Mouse (Mus musculus) left cerebral cortex, adult 18-20 months (tissue): ENCODE results near the gene Sall2. TPM values are rescaled to one million over a fixed set of nuclear protein-coding genes. Genes with fewer than 3 reads are reported as not detected.
"Not testable (repeated sequence)": the region's sequence is repeated elsewhere in the genome, so short reads cannot be mapped to it uniquely, and the experiment has no call there.

ENCODE experiments used
- DNase-seq, 2 experiments: peaks; one replicate each; pipeline ENCODE4 v3.0.0; 2021 to 2022; ENCODE audit warnings: low spot score in 2 of 2, mixed read lengths in 1 of 2
- long read RNA-seq, 2 experiments: library from polyadenylated mRNA; stranded (forward); transcript quantifications; one replicate each; pipeline ENCODE4 v2.0.0; 2021
- total RNA-seq, 2 experiments: library from RNA; stranded (reverse); gene quantifications; 2 replicates each; pipeline ENCODE4 v1.2.3; 2021

Gene Sall2
- total RNA-seq, result 10 to 100 TPM; 35.8 to 36.5 TPM
- long read RNA-seq, experiment 1, full-length matches to known transcripts, result 8 of 28 reads
- long read RNA-seq, experiment 1, partial matches to known transcripts, result 0 of 28 reads
- long read RNA-seq, experiment 1, other reads (novel, unspliced or antisense), result 20 of 28 reads
- long read RNA-seq, experiment 2, full-length matches to known transcripts, result 2 of 28 reads
- long read RNA-seq, experiment 2, partial matches to known transcripts, result 0 of 28 reads
- long read RNA-seq, experiment 2, other reads (novel, unspliced or antisense), result 26 of 28 reads

DNA sequence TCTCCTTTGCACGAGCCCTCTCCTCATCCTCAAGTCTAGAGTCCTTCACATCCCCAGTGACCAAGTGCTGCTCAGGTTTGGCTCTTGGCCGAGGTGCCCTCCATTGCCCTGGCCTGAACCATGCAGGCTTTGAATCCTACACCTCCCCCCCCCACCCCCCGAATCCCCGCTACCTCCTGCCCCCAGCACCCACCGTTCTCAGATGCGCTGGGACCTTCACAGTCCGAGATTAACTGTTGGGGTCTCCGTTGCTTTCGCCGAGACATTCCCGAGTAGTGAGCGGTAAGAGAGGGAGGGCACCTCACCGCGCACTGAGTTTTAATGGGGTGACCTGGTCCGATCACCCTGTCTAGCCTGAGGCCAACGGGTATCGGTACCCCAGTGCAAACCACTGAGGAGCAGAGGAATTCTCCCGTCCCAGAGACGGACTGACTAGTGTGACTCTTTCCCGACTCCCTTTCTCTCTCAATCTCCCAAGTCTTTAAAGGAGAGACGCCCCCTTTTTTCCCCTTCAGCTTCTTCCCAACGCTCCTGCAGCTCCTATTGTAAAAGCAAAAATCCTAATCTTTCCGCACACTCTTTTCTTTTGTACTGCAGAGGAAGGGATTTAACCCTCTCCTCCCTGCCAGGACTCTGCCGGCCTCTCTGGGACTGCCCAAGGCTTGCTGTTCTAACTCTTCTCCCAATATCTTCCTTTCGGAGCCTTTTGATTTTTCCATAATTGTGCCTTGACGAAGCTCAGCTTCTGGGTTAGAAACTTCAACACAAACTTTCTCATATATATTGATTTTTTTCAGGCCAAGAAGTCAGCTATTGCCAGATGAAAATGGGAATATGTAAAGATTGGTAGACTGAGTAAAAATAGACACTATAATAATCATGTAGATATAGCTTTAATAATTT, at the start of gene Sall2:
Gene Sall2, minus strand, starts transcription at position 853 of the 903 bp plus-strand sequence.
- no peak for DNase-seq

DNA sequence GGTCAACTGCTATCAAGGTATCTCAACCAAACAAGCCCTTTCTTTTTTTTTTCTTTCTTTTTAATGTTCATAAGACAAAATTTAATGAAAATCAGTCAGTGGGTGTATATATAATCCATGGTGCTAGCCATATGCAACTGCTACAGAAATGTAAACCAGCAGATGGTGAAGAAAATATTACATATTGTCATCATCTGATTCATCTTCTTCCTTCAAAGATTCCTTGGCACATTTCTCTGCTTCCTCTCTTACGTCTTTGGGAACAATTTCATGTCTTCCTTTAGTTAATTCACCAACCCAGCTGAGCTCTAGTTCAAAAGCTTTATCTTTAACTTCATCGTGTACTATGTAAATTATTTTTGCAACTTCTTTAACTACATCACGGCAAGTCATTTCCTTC, 40.2 kb upstream of the Sall2 start:
- no peak for DNase-seq

DNA sequence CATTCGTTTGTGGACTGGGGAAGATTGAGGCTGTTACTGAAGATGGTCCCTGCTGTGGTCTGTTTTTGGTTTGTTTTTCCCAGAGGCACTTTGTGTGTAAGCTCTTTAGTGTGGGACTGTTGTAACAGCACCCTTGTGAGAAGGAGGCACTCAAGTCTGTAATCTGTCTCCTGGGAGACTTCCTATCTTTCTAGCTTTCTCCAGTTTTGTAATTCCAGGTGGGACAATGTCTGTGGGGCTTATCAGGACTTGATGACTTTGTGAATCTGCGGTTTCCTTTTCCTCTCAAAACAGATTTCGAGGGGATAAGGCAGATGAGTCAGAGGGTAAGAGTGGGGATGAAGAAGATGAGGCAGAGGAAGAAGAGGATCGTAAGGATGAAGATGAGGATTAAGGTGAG, 27.7 kb upstream of the Sall2 start, which contains the start of gene Olfr1513:
Gene Olfr1513, minus strand, starts transcription at position 101 of the 400 bp plus-strand sequence.
- DNase-seq, result no peak

- DNase-seq, result no peak
These were observed 10.9 kb upstream of the Sall2 start for GRCm38 (mm10) chr14:52339512-52339852.

GRCm38 (mm10) chr14:52338751-52339511, 10.4 kb upstream of the Sall2 start:
- DNase-seq, result peak; percentile 70 to 73

GRCm38 (mm10) chr14:52332171-52332570, 3.6 kb upstream of the Sall2 start:
- no peak for DNase-seq

DNA sequence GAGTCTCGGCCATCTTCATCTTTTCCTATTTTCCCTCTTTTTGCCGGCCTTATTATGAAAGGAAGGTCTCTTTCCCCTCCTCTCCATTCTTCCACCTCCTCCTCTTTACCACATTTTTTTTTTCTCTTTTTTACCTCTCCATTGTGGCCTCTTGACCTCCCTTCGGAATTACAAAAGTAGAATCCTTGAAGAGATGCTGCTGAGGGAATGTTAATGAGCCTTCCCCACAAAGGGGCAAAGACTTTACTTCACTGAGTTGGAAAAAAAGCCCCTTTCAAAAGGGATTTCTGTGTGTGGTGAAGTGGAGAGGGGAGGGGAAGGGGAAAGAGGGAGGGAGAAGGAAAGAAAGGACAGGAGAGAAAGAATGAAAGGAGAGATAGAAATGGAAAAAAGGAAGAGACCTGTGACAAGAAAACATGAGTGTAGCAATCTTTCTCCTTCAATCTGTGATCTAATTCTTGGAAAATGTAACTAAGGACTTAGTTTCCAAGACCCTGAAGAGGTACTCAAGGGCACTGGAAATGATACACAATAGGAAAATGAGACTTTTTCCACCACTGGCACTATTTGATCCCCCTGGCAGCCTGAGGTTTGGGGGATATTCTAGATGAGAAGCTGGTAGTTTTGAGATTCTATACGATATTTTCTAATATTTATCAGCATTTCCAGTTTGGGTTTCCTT, 2.6 kb upstream of the Sall2 start:
- no peak for DNase-seq

DNA sequence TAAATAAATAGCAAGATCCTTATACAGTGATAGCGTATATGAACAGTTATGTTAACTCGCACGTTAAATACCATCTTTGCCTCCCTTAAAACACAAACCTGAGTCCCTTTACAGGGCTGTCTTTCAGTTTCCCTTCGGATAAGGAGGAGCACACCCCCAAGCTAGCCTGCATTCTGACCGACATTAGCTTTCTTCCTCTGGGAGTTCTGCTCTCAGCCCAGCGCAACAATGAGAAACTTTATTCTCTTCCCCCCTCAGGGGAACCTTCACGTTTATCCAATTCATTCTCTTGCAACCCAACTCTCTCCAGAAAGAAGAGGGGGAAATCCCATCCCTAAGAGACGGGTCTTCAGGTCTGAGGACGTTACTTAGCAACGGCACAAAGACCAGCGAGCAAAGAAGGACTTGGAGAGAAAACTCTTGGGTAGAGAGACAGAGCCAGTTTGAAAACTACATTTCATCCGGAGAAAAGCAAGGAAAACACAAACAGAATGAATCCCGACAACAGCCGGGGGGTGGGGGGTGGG, 1.1 kb downstream of the Sall2 start:
- DNase-seq, result no peak

GRCm38 (mm10) chr14:52325890-52326289, 2.7 kb downstream of the Sall2 start:
- DNase-seq, result no peak

GRCm38 (mm10) chr14:52319361-52319760, 9.2 kb downstream of the Sall2 start:
- DNase-seq, result no peak

- no peak for DNase-seq
These were observed 11.9 kb downstream of the Sall2 start for GRCm38 (mm10) chr14:52316441-52317225.

DNA sequence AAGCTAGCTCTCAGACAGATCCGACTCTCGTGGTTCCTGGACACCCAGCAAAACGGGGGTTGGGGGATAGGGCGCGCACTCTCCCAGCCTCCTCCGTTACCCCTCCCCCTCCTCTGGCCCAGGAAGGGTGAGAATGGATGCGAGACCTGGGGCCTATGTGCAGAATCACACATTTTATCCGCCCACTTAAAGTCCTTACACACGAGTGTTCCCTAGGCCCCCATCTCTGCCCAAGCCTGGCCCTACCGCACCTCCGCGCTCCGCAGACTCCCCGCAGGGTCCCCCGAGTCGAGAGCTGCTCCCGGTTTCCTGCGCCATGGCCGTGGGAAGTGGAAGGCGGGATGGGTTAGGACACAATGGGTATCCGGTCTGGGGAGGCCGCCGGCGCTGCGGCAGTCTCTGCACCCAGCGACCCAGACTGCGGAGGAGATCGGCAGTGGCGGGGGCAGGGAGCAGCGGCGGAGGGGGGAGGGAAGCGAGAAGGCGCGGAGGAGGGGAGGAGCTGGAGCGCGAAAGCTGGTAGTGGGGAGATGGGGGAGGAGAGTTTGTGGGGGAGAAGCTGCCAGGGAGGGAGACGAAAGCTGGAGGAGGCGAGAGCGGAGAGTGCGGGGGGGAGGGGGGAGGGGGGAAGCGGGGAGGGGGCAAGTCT, 12.6 kb downstream of the Sall2 start:
- DNase-seq, result peak; percentile 59 to 80

- no peak for DNase-seq
These were observed 13.2 kb downstream of the Sall2 start for GRCm38 (mm10) chr14:52315283-52315780.

- no peak for DNase-seq
These were observed 13.8 kb downstream of the Sall2 start for GRCm38 (mm10) chr14:52314808-52315150.

DNA sequence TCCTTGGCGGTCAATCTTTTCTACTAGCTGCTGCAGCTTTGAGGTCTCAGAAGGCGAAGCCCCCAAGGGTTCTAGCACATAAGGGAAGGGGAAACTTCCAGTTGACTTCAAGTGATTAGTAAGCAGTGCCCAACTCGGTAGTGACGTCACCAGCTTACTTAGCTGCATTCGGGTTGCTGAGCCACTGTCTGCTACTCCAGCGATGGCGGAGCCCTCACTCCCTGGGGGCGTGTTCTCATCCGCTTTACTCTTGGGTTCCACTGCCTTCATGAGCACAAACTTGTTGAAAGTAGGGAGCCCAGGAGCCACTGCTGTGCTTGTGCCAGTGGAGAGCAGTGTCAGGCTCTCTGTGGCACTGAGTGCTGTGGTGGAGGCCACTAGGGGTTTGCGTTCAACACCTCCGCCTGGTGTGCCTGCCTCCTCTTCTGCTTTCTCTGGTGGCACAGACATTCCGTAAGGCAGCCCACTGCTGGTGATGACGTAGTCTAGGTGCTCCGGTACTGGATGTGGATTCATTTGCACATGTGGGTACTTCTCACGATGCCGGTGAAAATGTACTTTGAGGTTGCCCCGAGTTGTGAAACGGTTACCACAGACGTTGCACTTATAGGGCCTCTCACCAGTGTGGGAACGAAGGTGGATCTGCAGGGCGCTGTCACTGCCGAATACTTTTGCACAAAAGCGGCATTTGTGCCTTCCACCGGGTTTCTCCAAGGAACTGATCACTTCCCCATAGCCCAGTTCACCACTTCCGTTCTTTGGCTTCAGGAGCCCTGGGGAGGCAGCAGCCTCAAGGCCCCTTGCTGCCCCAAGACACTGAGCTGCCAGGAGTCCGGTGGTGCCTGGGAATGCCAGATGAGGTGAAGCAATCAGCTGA, 14.4 kb downstream of the Sall2 start:
- no peak for DNase-seq

GRCm38 (mm10) chr14:52310906-52311305, 17.7 kb downstream of the Sall2 start:
- no peak for DNase-seq

DNA sequence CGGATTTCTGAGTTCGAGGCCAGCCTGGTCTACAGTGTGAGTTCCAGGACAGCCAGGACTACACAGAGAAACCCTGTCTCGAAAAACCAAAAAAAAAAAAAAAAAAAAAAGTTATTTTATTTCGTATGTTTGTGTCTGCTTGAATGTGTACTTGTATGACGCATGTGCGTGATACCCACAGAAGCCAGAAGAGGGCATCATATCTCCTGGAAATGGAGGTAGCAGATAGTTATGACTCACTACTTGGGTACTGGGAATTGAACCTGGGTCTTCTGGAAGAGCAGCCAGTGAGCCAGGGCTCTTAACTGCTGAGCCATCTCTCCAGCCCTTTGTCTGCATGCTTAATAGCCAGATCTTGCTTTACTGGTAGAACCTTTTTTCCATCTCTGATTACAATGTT, 18.2 kb downstream of the Sall2 start:
- not testable (repeated sequence) for DNase-seq

DNA sequence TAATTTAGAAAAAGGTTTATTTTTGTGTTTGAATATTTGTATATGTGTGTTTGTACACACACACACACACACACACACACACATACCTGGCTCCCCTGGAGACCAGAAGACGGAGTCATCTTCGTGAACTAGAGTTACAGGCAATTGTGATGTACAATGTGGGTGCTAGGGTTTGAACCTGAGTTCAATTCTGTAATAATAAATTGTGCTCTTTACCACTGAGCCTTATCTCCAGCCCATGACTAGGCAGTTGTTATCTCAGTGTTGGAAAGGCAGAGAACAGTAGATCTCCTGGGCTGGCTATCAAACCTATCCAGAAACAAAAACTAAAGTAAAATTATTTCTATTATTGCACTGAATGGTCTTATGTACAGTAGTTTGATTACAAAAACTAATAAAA, 22.5 kb downstream of the Sall2 start:
- no peak for DNase-seq
